Mouse (Mus musculus): Measurements from ENCODE around the gene Dennd6a. TPM values are rescaled to one million over a fixed set of nuclear protein-coding genes. Genes with fewer than 3 reads are reported as not detected.
A peak's percentile ranks its signal among the peaks of the same experiment; 100 is the strongest.

Gene Dennd6a
- polyA plus RNA-seq, 1 experiment from 2014 or later, result 35.1 TPM

DNA sequence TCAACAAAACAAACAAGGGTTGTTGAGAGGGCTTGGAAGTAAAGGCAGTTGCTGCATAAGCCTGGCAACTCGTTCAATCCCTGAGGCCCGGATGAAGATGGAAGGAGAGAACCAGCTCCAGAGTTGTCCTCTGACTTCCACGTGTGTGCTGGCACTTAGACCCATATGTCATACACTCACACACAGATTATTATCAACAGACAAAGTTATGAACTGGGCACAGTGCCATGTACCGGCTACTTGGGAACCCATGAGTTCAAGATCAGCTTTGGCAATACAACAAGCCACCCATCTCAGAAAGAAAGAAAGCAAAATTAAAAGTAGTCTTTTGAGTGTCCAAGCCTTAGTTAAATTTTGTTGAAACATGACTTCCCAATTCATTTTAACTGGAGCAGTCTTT, 51.6 kb downstream of the Dennd6a start:
- WGBS, result 90% methylated on average over 4 of the region's 4 CpGs
- H3K27ac ChIP-seq (ENCODE audit: low read depth, low read length), result no peak overlapping the region
- H3K4me1 ChIP-seq (replicated peaks; ENCODE audit: control insufficient read depth, insufficient read depth, low read length), result no peaks in the 10 kb centered on the region
- H3K4me2 ChIP-seq (replicated peaks; ENCODE audit: low read depth, low read length), result no peak overlapping the region
- 0 out of 2 replicates have a peak, but pooled peaks cover 3% of the 10 kb centered on the region for H3K36me3 ChIP-seq (ENCODE audit: control insufficient read depth, insufficient read depth, low read length)
- DNase-seq (ENCODE audit: low spot score) (no peak), ATAC-seq (ENCODE audit: low FRiP score) (no peak)
- no peaks in the 10 kb centered on the region for H3K27me3 ChIP-seq (ENCODE audit: control insufficient read depth, insufficient read depth, low read length)
- H3K9ac ChIP-seq (ENCODE audit: low read depth, low read length), result no peak overlapping the region
- H3K9me3 ChIP-seq (ENCODE audit: control insufficient read depth, low read length), result no peaks in the 10 kb centered on the region
- H3K4me3 ChIP-seq (ENCODE audit: low read depth, low read length), result no peak overlapping the region

DNA sequence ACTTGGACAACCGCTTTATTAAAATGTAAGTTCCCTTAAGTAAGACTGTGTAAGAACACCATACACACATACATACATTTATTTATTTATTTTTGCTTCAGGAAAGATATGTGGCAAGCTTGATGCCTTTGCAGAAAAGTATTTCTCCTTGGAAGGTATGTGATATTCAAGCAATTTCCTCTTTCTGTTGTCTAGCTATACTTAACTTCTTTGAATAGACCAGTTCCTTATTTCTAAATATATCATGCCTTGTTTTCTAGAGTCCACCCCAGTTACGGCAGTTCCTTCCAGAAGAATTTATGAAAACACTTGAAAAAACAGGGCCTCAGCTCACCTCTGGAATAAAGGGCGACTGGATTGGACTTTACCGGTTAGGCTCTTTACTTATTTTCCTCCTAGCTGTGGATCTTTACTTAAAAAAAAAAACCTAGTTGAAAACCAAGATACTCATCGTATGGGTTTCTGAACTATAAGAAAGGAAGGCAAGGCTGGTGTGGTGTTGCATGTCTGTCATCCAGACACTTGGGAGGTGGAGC, 53.0 kb downstream of the Dennd6a start:
- Histone ChIP-seq H3K27ac (ENCODE audit: low read depth, low read length) (no peak overlapping the region), H3K9me3 (ENCODE audit: control insufficient read depth, low read length) (no peaks in the 10 kb centered on the region), H3K27me3 (ENCODE audit: control insufficient read depth, insufficient read depth, low read length) (no peaks in the 10 kb centered on the region), H3K9ac (ENCODE audit: low read depth, low read length) (no peak overlapping the region), H3K4me3 (ENCODE audit: low read depth, low read length) (no peak overlapping the region), H3K4me1 (replicated peaks; ENCODE audit: control insufficient read depth, insufficient read depth, low read length) (no peaks in the 10 kb centered on the region), H3K36me3 (ENCODE audit: control insufficient read depth, insufficient read depth, low read length) (0 out of 2 replicates have a peak, but pooled peaks cover 5% of the 10 kb centered on the region), H3K4me2 (replicated peaks; ENCODE audit: low read depth, low read length) (no peak overlapping the region)
- 95% methylated on average over 5 of the region's 5 CpGs for WGBS
- DNase-seq (ENCODE audit: low spot score) (no peak), ATAC-seq (ENCODE audit: low FRiP score) (no peak)

DNA sequence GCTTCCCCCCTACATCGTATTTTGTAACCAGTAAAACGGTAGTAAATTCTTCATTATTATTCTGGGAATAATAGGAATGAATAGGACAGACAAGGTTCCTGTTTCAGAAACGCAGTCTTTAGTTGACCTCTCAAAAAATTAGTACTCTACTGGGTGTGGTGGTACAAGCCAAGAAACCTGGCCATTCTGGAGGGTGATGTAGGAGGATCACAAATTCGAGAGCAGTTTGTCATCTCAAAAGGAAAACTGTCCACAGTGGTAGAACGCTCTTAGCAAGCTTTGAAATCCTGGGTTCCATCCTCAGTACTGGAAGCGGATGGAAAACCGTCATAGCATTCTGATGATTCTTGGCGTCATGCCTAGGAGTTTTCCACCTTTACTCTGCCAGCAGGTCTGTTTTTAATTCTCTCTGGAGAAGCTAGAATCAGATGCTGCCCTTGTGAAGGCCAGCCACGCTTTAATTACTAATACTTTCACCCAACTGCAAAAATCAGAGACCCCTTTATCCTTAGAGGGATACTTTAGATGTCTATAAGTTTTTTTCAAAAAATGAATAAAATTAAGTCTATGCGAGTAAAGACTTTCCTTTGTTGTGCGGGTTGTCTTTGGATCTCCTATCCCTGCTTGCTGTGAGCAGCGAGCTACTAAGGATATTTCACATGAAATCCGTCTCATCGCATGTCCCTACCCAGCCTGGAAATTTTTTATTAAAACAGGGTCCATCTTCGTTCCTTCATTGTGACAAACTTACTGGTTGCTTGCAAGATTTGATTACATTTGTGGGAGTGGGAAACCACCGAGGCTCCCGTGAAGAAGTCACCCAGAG, 63.6 kb downstream of the Dennd6a start:
- no peaks in the 10 kb centered on the region for H3K9me3 ChIP-seq (ENCODE audit: control insufficient read depth, low read length)
- H3K36me3 ChIP-seq (ENCODE audit: control insufficient read depth, insufficient read depth, low read length), result no peaks in the 10 kb centered on the region
- peak overlapping the region; percentile 92 for H3K27ac ChIP-seq (ENCODE audit: low read depth, low read length)
- H3K4me2 ChIP-seq (replicated peaks; ENCODE audit: low read depth, low read length), result peak overlapping the region; percentile 49
- peak; percentile 49 for ATAC-seq (ENCODE audit: low FRiP score)
- 36% methylated on average over 17 of the region's 17 CpGs for WGBS
- H3K9ac ChIP-seq (ENCODE audit: low read depth, low read length), result peak overlapping the region; percentile 40
- DNase-seq (ENCODE audit: low spot score), result peak; percentile 33
- no peaks in the 10 kb centered on the region for H3K27me3 ChIP-seq (ENCODE audit: control insufficient read depth, insufficient read depth, low read length)
- peak overlapping the region; percentile 94 for H3K4me3 ChIP-seq (ENCODE audit: low read depth, low read length)
- 0 out of 2 replicates have a peak, but pooled peaks cover 2% of the 10 kb centered on the region for H3K4me1 ChIP-seq (replicated peaks; ENCODE audit: control insufficient read depth, insufficient read depth, low read length)

DNA sequence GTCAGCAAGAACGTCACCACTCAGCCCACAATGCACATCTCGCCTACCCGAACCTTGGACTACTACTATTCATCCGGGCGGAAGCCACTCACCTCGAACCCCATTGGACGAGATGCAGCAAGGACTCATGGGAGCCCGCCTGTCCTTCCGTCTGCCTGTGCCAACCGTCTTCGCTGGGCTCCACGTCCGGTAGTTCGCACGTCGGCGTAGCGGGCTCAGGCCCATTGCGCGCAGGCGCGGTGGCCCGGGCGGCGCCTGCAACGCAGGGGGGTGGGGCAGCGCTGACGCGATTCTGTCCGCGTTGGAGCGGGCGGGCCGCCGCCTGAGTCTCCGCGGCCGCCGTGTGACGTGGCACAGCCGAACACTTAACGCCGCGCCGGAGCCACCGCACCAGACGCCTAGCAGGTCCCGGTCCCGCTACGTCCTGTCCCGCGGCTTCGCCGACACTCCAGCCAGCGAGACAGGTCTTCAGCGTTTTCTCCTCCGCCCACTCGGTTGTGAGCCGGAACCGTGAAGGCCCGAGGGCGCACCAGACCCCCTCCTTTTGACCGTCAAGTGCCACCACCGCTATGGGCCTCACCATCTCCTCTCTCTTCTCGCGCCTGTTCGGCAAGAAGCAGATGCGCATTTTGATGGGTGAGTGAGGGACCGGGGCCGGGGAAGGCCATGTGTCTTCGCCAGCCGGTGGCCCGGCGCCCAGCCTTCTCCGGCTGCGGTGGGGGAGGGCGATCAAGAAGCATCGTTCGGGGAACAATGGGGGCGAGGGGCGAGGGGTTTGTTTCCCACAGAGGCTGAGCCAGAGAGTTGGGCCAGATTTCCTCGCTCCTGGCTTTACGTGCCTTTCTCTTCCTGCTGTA, 64.4 kb downstream of the Dennd6a start, which contains the start of gene Arf4:
Gene Arf4, plus strand, starts transcription at position 224 of the 857 bp plus-strand sequence.
- peak; percentile 98 for DNase-seq (ENCODE audit: low spot score)
- no peaks in the 10 kb centered on the region for H3K9me3 ChIP-seq (ENCODE audit: control insufficient read depth, low read length)
- peak within 1 kb of the TSS; percentile 93 for H3K9ac ChIP-seq (ENCODE audit: low read depth, low read length)
- H3K36me3 ChIP-seq (ENCODE audit: control insufficient read depth, insufficient read depth, low read length), result no peaks in the 10 kb centered on the region
- peak; percentile 98 for ATAC-seq (ENCODE audit: low FRiP score)
- 0 out of 2 replicates have a peak, but pooled peaks cover 2% of the 10 kb centered on the region for H3K4me1 ChIP-seq (replicated peaks; ENCODE audit: control insufficient read depth, insufficient read depth, low read length)
- under 1% methylated on average over 77 of the region's 83 CpGs for WGBS
- peak within 1 kb of the TSS; percentile 92 for H3K27ac ChIP-seq (ENCODE audit: low read depth, low read length)
- peak within 1 kb of the TSS; percentile 69 for H3K4me2 ChIP-seq (replicated peaks; ENCODE audit: low read depth, low read length)
- peak within 1 kb of the TSS; percentile 94 for H3K4me3 ChIP-seq (ENCODE audit: low read depth, low read length)
- no peaks in the 10 kb centered on the region for H3K27me3 ChIP-seq (ENCODE audit: control insufficient read depth, insufficient read depth, low read length)

DNA sequence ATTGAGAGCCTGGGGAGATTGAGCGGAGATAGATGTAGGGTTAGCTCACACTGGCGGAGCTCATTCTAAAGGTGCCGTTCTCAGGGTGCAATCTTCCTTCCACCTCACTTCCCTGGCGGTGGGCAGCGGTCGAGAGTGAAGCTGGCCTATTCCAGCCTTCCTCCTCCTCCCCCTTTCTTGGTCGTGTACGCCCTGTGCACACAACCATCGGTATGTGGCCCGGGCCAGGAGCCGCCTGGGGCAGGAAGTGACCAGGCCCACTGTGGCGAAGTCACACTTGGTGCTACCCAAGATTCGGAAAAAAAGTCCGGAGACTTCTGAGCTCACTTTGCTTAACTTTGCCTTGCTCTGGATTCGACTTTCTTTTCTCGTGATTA, 65.0 kb downstream of the Dennd6a start:
- no peaks in the 10 kb centered on the region for H3K9me3 ChIP-seq (ENCODE audit: control insufficient read depth, low read length)
- peak overlapping the region; percentile 69 for H3K4me2 ChIP-seq (replicated peaks; ENCODE audit: low read depth, low read length)
- peak overlapping the region; percentile 94 for H3K4me3 ChIP-seq (ENCODE audit: low read depth, low read length)
- H3K27ac ChIP-seq (ENCODE audit: low read depth, low read length), result peak overlapping the region; percentile 92
- no peaks in the 10 kb centered on the region for H3K27me3 ChIP-seq (ENCODE audit: control insufficient read depth, insufficient read depth, low read length)
- peak; percentile 69 for DNase-seq (ENCODE audit: low spot score)
- 0 out of 2 replicates have a peak, but pooled peaks cover 2% of the 10 kb centered on the region for H3K4me1 ChIP-seq (replicated peaks; ENCODE audit: control insufficient read depth, insufficient read depth, low read length)
- H3K9ac ChIP-seq (ENCODE audit: low read depth, low read length), result peak overlapping the region; percentile 93
- H3K36me3 ChIP-seq (ENCODE audit: control insufficient read depth, insufficient read depth, low read length), result no peaks in the 10 kb centered on the region
- peak; percentile 23; the same call in 1 of the 2 replicates for ATAC-seq (ENCODE audit: low FRiP score)
- 0% methylated on average over 16 of the region's 16 CpGs for WGBS

DNA sequence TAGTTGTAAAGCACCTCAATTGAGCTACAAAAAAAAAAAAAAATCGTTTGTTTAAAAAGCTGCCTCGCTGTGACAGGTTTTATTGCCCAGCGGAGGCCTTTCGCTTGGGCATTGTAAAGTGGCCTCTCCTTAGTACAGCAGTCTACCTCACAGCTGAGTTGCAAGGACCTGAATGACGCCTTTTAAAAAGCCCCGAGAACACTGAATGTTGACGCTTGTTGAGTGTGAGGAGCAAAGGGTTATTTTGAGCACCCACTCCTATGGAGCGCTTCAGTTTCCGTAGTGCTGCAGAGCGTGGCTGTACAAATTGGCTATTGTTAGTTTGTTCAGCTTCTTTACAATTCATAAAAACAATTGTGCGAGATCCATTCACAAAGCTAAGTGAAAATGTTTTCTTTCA, 65.6 kb downstream of the Dennd6a start:
- peak overlapping the region; percentile 69 for H3K4me2 ChIP-seq (replicated peaks; ENCODE audit: low read depth, low read length)
- H3K9me3 ChIP-seq (ENCODE audit: control insufficient read depth, low read length), result no peaks in the 10 kb centered on the region
- 0 out of 2 replicates have a peak, but pooled peaks cover 2% of the 10 kb centered on the region for H3K4me1 ChIP-seq (replicated peaks; ENCODE audit: control insufficient read depth, insufficient read depth, low read length)
- peak; percentile 30 for DNase-seq (ENCODE audit: low spot score)
- WGBS, result 7% methylated on average over 11 of the region's 11 CpGs
- no peaks in the 10 kb centered on the region for H3K27me3 ChIP-seq (ENCODE audit: control insufficient read depth, insufficient read depth, low read length)
- H3K27ac ChIP-seq (ENCODE audit: low read depth, low read length), result no peak overlapping the region
- ATAC-seq (ENCODE audit: low FRiP score), result no peak
- peak overlapping the region; percentile 93 for H3K9ac ChIP-seq (ENCODE audit: low read depth, low read length)
- peak overlapping the region; percentile 94 for H3K4me3 ChIP-seq (ENCODE audit: low read depth, low read length)
- no peaks in the 10 kb centered on the region for H3K36me3 ChIP-seq (ENCODE audit: control insufficient read depth, insufficient read depth, low read length)

DNA sequence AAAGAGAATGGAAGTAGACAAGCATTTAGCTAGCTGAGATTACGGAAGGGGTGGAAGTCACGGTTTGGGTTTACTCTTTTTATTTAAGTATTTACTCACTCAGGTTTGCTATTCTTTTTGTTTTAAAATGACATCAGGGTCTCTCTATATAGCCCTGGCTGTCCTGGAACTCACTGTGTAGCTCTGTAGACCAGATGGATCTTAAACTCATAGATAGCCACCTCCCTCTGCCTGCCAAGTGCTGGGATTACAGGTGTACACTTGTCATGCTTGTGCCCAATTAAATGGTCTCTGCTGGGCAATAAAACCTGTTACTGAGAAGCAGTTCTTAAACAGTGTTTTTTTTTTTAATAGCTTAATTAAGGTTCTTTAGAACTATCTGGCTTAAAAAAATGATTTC, 66.3 kb downstream of the Dennd6a start:
- Histone ChIP-seq H3K4me3 (ENCODE audit: low read depth, low read length) (peak overlapping the region; percentile 94), H3K9me3 (ENCODE audit: control insufficient read depth, low read length) (no peaks in the 10 kb centered on the region), H3K4me1 (replicated peaks; ENCODE audit: control insufficient read depth, insufficient read depth, low read length) (0 out of 2 replicates have a peak, but pooled peaks cover 2% of the 10 kb centered on the region), H3K4me2 (replicated peaks; ENCODE audit: low read depth, low read length) (peak overlapping the region; percentile 69), H3K27ac (ENCODE audit: low read depth, low read length) (no peak overlapping the region), H3K36me3 (ENCODE audit: control insufficient read depth, insufficient read depth, low read length) (no peaks in the 10 kb centered on the region), H3K27me3 (ENCODE audit: control insufficient read depth, insufficient read depth, low read length) (no peaks in the 10 kb centered on the region), H3K9ac (ENCODE audit: low read depth, low read length) (0 out of 2 replicates have a peak overlapping the region, but pooled peaks have one; percentile 7)
- DNase-seq (ENCODE audit: low spot score) (peak; percentile 14), ATAC-seq (ENCODE audit: low FRiP score) (no peak)
- WGBS, result 70% methylated on average over 2 of the region's 2 CpGs

DNA sequence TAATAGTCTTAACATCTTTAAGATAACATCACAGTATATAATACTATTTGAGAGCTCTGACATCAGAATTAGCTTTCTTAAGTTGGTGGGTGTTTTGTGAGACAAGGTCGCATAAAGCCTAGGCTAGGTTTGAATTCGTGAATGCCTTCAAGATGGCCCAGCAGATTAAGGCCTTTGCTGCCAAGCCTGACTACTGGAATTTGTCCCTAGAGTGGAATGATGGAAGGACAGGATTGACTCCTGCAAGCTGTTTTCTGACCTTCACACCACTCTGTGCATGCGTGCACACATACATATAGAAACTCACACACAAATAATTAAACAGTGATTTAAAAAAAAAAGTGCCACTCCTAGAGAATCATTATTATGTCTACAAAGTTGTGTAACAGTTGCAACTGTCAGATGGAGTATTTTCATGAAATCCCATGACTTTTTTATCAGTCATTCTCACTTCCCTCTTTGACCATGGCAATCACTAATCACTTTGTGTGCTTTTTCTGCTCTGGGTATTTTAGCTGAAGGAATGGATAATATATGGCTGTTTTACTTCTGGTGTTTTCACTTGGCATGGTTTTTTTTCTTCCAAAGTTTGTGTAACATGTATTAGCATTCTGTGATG, 69.5 kb downstream of the Dennd6a start:
- H3K4me2 ChIP-seq (replicated peaks; ENCODE audit: low read depth, low read length), result no peak overlapping the region
- H3K9ac ChIP-seq (ENCODE audit: low read depth, low read length), result no peak overlapping the region
- H3K9me3 ChIP-seq (ENCODE audit: control insufficient read depth, low read length), result no peaks in the 10 kb centered on the region
- H3K27me3 ChIP-seq (ENCODE audit: control insufficient read depth, insufficient read depth, low read length), result no peaks in the 10 kb centered on the region
- 0 out of 2 replicates have a peak, but pooled peaks cover 2% of the 10 kb centered on the region for H3K4me1 ChIP-seq (replicated peaks; ENCODE audit: control insufficient read depth, insufficient read depth, low read length)
- no peak overlapping the region for H3K4me3 ChIP-seq (ENCODE audit: low read depth, low read length)
- ATAC-seq (ENCODE audit: low FRiP score), result no peak
- 94% methylated on average over 3 of the region's 3 CpGs for WGBS
- no peak for DNase-seq (ENCODE audit: low spot score)
- H3K36me3 ChIP-seq (ENCODE audit: control insufficient read depth, insufficient read depth, low read length), result 0 out of 2 replicates have a peak, but pooled peaks cover 2% of the 10 kb centered on the region
- no peak overlapping the region for H3K27ac ChIP-seq (ENCODE audit: low read depth, low read length)

Measured in hindbrain, embryonic 11.5 days (tissue).